Mouse (Mus musculus) heart, embryonic 12.5 days (tissue): Measurements from ENCODE around the gene E330034G19Rik. TPM values are rescaled to one million over a fixed set of nuclear protein-coding genes. Genes with fewer than 3 reads are reported as not detected.
"Not testable (repeated sequence)": the region's sequence is repeated elsewhere in the genome, so short reads cannot be mapped to it uniquely, and the experiment has no call there.

ENCODE experiments used
- ATAC-seq: fragments of 200-750 bp; cut with Nextera tagmentation; 2 replicates; pipeline ENCODE4 v1.8.0; 2017; ENCODE audit warnings: moderate TSS enrichment, moderate library complexity; ENCODE audit not compliant: insufficient number of reproducible peaks, low FRiP score
- H3K27ac ChIP-seq: fragments of 300-500 bp; sonication (generic); 2 replicates; pipeline ENCODE4 v1.5.1; 2016; ENCODE audit warnings: mild to moderate bottlenecking, moderate library complexity; ENCODE audit not compliant: poor library complexity, severe bottlenecking
- H3K27me3 ChIP-seq: fragments of 300-500 bp; sonication (generic); replicated peaks from 2 replicates; pipeline ENCODE4 v1.6.1; 2016; ENCODE audit warnings: mild to moderate bottlenecking, moderate library complexity
- H3K36me3 ChIP-seq: fragments of 300-500 bp; sonication (generic); 2 replicates; pipeline ENCODE4 v1.6.1; 2016; ENCODE audit warnings: mild to moderate bottlenecking, moderate library complexity
- H3K4me1 ChIP-seq: fragments of 300-500 bp; sonication (generic); replicated peaks from 2 replicates; pipeline ENCODE4 v1.6.1; 2016; ENCODE audit warnings: mild to moderate bottlenecking
- H3K4me2 ChIP-seq: fragments of 300-500 bp; sonication (generic); 2 replicates; pipeline ENCODE4 v1.6.1; 2016; ENCODE audit warnings: mild to moderate bottlenecking, moderate library complexity
- H3K4me3 ChIP-seq: fragments of 300-500 bp; sonication (generic); 2 replicates; pipeline ENCODE4 v1.5.1; 2016; ENCODE audit warnings: mild to moderate bottlenecking
- H3K9ac ChIP-seq: fragments of 300-500 bp; sonication (generic); 2 replicates; pipeline ENCODE4 v1.6.1; 2016; ENCODE audit warnings: mild to moderate bottlenecking, moderate library complexity
- H3K9me3 ChIP-seq: fragments of 300-500 bp; sonication (generic); replicated peaks from 2 replicates; pipeline ENCODE4 v1.6.1; 2016; ENCODE audit warnings: mild to moderate bottlenecking, moderate library complexity
- WGBS: fragments of 180-500 bp; shearing (Covaris S2); methylation state at CpG from one replicate; pipeline ENCODE4 v1.1.7; 2016; 5-methylcytosine and 5-hydroxymethylcytosine counted together
- polyA plus RNA-seq: library from polyadenylated mRNA; unstranded; fragments of >200 nt; fragmentation: Nextera tagmentation; extraction: Ambion mirVana; gene quantifications from 2 replicates; pipeline ENCODE4 v1.2.1, GENCODE M21; 2016

Gene E330034G19Rik
- polyA plus RNA-seq, 1 experiment from 2014 or later: 0.14 TPM

GRCm38 (mm10) chr14:24269571-24269970 is 23.4 kb upstream of the E330034G19Rik start:
- Histone ChIP-seq H3K4me3 (no peak overlapping the region), H3K9ac (no peak overlapping the region), H3K9me3 (no peaks in the 10 kb centered on the region), H3K36me3 (no peaks in the 10 kb centered on the region), H3K4me2 (no peak overlapping the region), H3K27me3 (no peaks in the 10 kb centered on the region), H3K4me1 (no peaks in the 10 kb centered on the region), H3K27ac (no peak overlapping the region)
- ATAC-seq: no peak
- WGBS: 81% methylated on average over 1 of the region's 1 CpGs

- Histone ChIP-seq H3K4me1 (no peaks in the 10 kb centered on the region), H3K9ac (no peak overlapping the region), H3K4me3 (no peak overlapping the region), H3K9me3 (no peaks in the 10 kb centered on the region), H3K27me3 (no peaks in the 10 kb centered on the region), H3K4me2 (no peak overlapping the region), H3K36me3 (no peaks in the 10 kb centered on the region), H3K27ac (no peak overlapping the region)
- no peak for ATAC-seq
- WGBS: 59% methylated on average over 2 of the region's 2 CpGs
Measured at GRCm38 (mm10) chr14:24273575-24273974, 19.4 kb upstream of the E330034G19Rik start.

- WGBS: 22% methylated on average over 2 of the region's 2 CpGs
- Histone ChIP-seq H3K4me3 (no peak overlapping the region), H3K4me1 (no peaks in the 10 kb centered on the region)
Measured at GRCm38 (mm10) chr14:24275534-24275933, 17.5 kb upstream of the E330034G19Rik start.

GRCm38 (mm10) chr14:24281278-24281677 is 11.7 kb upstream of the E330034G19Rik start:
- Histone ChIP-seq H3K36me3 (no peaks in the 10 kb centered on the region), H3K4me1 (peaks cover 13% of the 10 kb centered on the region), H3K27me3 (no peaks in the 10 kb centered on the region), H3K9ac (no peak overlapping the region), H3K9me3 (no peaks in the 10 kb centered on the region), H3K4me2 (no peak overlapping the region), H3K4me3 (no peak overlapping the region), H3K27ac (no peak overlapping the region)
- no peak for ATAC-seq
- WGBS: 61% methylated on average over 4 of the region's 4 CpGs

More at GRCm38 (mm10) chr14:24275534-24275933, 17.5 kb upstream of the E330034G19Rik start:
- ATAC-seq: no peak
- no peak overlapping the region for H3K4me2 ChIP-seq
- no peak overlapping the region for H3K27ac ChIP-seq
- H3K36me3 ChIP-seq: no peaks in the 10 kb centered on the region
- H3K27me3 ChIP-seq: no peaks in the 10 kb centered on the region
- no peaks in the 10 kb centered on the region for H3K9me3 ChIP-seq
- no peak overlapping the region for H3K9ac ChIP-seq

- H3K4me2 ChIP-seq: no peak overlapping the region
- H3K9ac ChIP-seq: no peak overlapping the region
- no peak for ATAC-seq
- WGBS: 65% methylated on average over 3 of the region's 3 CpGs
- peaks cover 15% of the 10 kb centered on the region for H3K4me1 ChIP-seq
- no peaks in the 10 kb centered on the region for H3K27me3 ChIP-seq
- H3K27ac ChIP-seq: no peak overlapping the region
- no peaks in the 10 kb centered on the region for H3K36me3 ChIP-seq
- H3K4me3 ChIP-seq: no peak overlapping the region
- no peaks in the 10 kb centered on the region for H3K9me3 ChIP-seq
Measured at GRCm38 (mm10) chr14:24282276-24282675, 10.7 kb upstream of the E330034G19Rik start.

GRCm38 (mm10) chr14:24286136-24286535 is 6.9 kb upstream of the E330034G19Rik start:
- Histone ChIP-seq H3K4me2 (no peak overlapping the region), H3K9ac (no peak overlapping the region), H3K4me3 (no peak overlapping the region), H3K36me3 (no peaks in the 10 kb centered on the region), H3K4me1 (peaks cover 15% of the 10 kb centered on the region), H3K27me3 (no peaks in the 10 kb centered on the region), H3K9me3 (no peaks in the 10 kb centered on the region), H3K27ac (no peak overlapping the region)
- 18% methylated on average over 4 of the region's 4 CpGs for WGBS
- ATAC-seq: no peak

GRCm38 (mm10) chr14:24290726-24291125 is 2.3 kb upstream of the E330034G19Rik start:
- no peak for ATAC-seq
- H3K4me2 ChIP-seq: no peak overlapping the region
- no peak overlapping the region for H3K4me3 ChIP-seq
- no peaks in the 10 kb centered on the region for H3K9me3 ChIP-seq
- no peaks in the 10 kb centered on the region for H3K27me3 ChIP-seq
- no peak overlapping the region for H3K27ac ChIP-seq
- no peaks in the 10 kb centered on the region for H3K36me3 ChIP-seq
- H3K9ac ChIP-seq: no peak overlapping the region
- peaks cover 14% of the 10 kb centered on the region for H3K4me1 ChIP-seq

- Histone ChIP-seq H3K4me3 (no peak overlapping the region), H3K27me3 (peaks cover 7% of the 10 kb centered on the region; the same call in 1 of the 2 replicates), H3K4me2 (no peak overlapping the region), H3K36me3 (no peaks in the 10 kb centered on the region), H3K27ac (no peak overlapping the region), H3K4me1 (peaks cover 8% of the 10 kb centered on the region; the same call in 1 of the 2 replicates), H3K9me3 (no peaks in the 10 kb centered on the region), H3K9ac (no peak overlapping the region)
- WGBS: 48% methylated on average over 5 of the region's 5 CpGs
- ATAC-seq: no peak
Measured at GRCm38 (mm10) chr14:24293631-24294030, 617 bp downstream of the E330034G19Rik start.

GRCm38 (mm10) chr14:24302126-24302525 is 9.1 kb downstream of the E330034G19Rik start:
- H3K27ac ChIP-seq, H3K27me3 ChIP-seq, H3K9me3 ChIP-seq, H3K9ac ChIP-seq, ATAC-seq, H3K36me3 ChIP-seq, H3K4me3 ChIP-seq, H3K4me2 ChIP-seq, H3K4me1 ChIP-seq: not testable (repeated sequence)
- WGBS: 69% methylated on average over 1 of the region's 1 CpGs

- Histone ChIP-seq H3K9me3 (no peaks in the 10 kb centered on the region), H3K4me3 (no peak overlapping the region), H3K36me3 (no peaks in the 10 kb centered on the region), H3K9ac (no peak overlapping the region), H3K27me3 (no peaks in the 10 kb centered on the region), H3K27ac (no peak overlapping the region), H3K4me2 (no peak overlapping the region), H3K4me1 (no peaks in the 10 kb centered on the region)
- WGBS: 74% methylated on average over 6 of the region's 6 CpGs
- no peak for ATAC-seq
Measured at GRCm38 (mm10) chr14:24306667-24307066, 13.7 kb downstream of the E330034G19Rik start.

- Histone ChIP-seq H3K36me3 (no peaks in the 10 kb centered on the region), H3K4me3 (no peak overlapping the region), H3K27me3 (no peaks in the 10 kb centered on the region), H3K9ac (no peak overlapping the region), H3K9me3 (no peaks in the 10 kb centered on the region), H3K4me2 (no peak overlapping the region), H3K4me1 (no peaks in the 10 kb centered on the region), H3K27ac (no peak overlapping the region)
- no peak for ATAC-seq
- 53% methylated on average over 1 of the region's 1 CpGs for WGBS
Measured at GRCm38 (mm10) chr14:24307146-24307545, 14.1 kb downstream of the E330034G19Rik start.

- ATAC-seq: no peak
- Histone ChIP-seq H3K27ac (no peak overlapping the region), H3K4me2 (no peak overlapping the region), H3K36me3 (no peaks in the 10 kb centered on the region), H3K4me3 (no peak overlapping the region), H3K9me3 (no peaks in the 10 kb centered on the region), H3K27me3 (no peaks in the 10 kb centered on the region), H3K9ac (no peak overlapping the region), H3K4me1 (no peaks in the 10 kb centered on the region)
- 37% methylated on average over 3 of the region's 3 CpGs for WGBS
Measured at GRCm38 (mm10) chr14:24311110-24311509, 18.1 kb downstream of the E330034G19Rik start.
